9 mouse cellular contexts compared by ENCODE assay signal in genomic region chr15:31412933-31413332, GRCm38 (mm10). TPM values are rescaled to one million over a fixed set of nuclear protein-coding genes. Genes with fewer than 3 reads are reported as not detected.
DNase-seq lines count a peak whose midpoint lies in the region.
"Had no signal": no experiment of that assay in that cellular context is flagged by ENCODE, and none has a peak within 500 bp of the region (broad histone marks: within the 10 kb centered on the region; RNA-seq: fewer than 3 reads in every experiment).

No protein-coding gene starts in this region.

- DNase-seq in embryo, embryonic 10 days (ENCODE audit: low spot score): peak; percentile 28
- no peak for DNase-seq in embryo, embryonic 10.5 days (ENCODE audit: low spot score)
- DNase-seq in ES-CJ7 (ENCODE audit: low read depth, low spot score): peak; percentile 88
- DNase-seq in heart, postnatal 36 days: peak; percentile 31 to 37
- DNase-seq in lung, postnatal 14 days: peak; percentile 57
- no peak for DNase-seq in frontal cortex, postnatal 25 days (ENCODE audit: low spot score in 2 of 2)
- no peak for DNase-seq in layer of hippocampus, adult 11-12 months (ENCODE audit: low spot score)
- no peak for DNase-seq in layer of hippocampus, adult 9-10 months (ENCODE audit: low spot score)
- DNase-seq: cerebellum, postnatal 14 days had no signal

- intact Hi-C loops in heart, postnatal 36 days (cut with DNase I): no loop called here

RNA-seq across cellular contexts. Expression of gene Ropn1l, which starts 40.6 kb away (rescaled TPM):
- total RNA-seq in heart, postnatal 36 days (2021): not detected

RNA-seq across cellular contexts. Expression of gene Ankrd33b, which starts 45.4 kb away (rescaled TPM):
- 10 to 100 TPM; 22.9 to 32.0 TPM for total RNA-seq in heart, postnatal 36 days (2021)

Comparison
In these comparisons a context has a peak if more than half of its experiments do, and no peak if none do; other contexts are left out.
1. DNase-seq: peak in embryo, embryonic 10 days (single experiment), ES-CJ7 (single experiment), heart, postnatal 36 days (2 of 2) and lung, postnatal 14 days (single experiment); none in embryo, embryonic 10.5 days (single experiment), frontal cortex, postnatal 25 days (0 of 2), layer of hippocampus, adult 11-12 months (single experiment) and layer of hippocampus, adult 9-10 months (single experiment).